Comparison of ENCODE assay signal across 14 mouse cellular contexts in the genomic region with DNA sequence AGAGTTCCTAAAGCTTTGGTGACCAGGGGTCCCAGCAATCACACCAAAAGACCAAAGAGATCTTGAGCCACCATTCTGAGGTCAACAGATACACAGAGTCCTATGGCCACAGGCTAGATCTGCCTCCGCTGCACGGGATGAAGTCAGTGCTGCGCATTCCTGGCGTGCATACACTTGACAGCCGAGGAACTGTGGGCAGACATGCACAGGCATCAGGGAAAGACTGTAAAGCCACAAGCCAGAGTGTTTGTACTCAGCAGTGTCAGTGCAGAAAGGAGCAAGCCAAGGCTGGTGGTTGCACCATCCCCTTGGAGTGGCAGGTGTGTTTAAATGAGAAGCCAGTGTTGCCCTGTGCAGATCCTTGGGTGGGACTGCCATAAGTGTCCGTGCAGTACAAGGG.
"Had no signal": no experiment of that assay in that cellular context is flagged by ENCODE, and none has a peak within 500 bp of the region (broad histone marks: within the 10 kb centered on the region; RNA-seq: fewer than 3 reads in every experiment).

No protein-coding gene starts in this region.

- H3K4me3 ChIP-seq: left cerebral cortex, adult 2 months had no signal

- H3K4me2 ChIP-seq: liver, embryonic 11.5 days; midbrain, embryonic 11.5 days had no signal

- H3K9ac ChIP-seq: liver, embryonic 14.5 days had no signal

- DNase-seq: kidney, adult 9 months; kidney, postnatal 14 days; kidney, postnatal 4 days; layer of hippocampus, adult 9-11 months; layer of hippocampus, postnatal 36 days; lung, adult 18-20 months; lung, postnatal 4 days; midbrain, embryonic 14.5 days; thymus, adult 18-20 months; thymus, postnatal 36 days had no signal

- H3K27ac ChIP-seq: left cerebral cortex, adult 2 months; liver, embryonic 14.5 days had no signal
